Mouse (Mus musculus): ENCODE measurements at regions not wholly inside any gene's neighbourhood (a gene's known extent, or its start where the extent isn't known, plus 50 kb on each side); places are given as distances from the start of the nearest gene placed in this dataset.

- no peaks in the 10 kb centered on the region for H3K36me3 ChIP-seq
- H3K4me2 ChIP-seq (replicated peaks): no peak overlapping the region
- no peak overlapping the region for H3K27ac ChIP-seq (replicated peaks)
- no peak for ATAC-seq (ENCODE audit: low FRiP score, low read depth)
- no peaks in the 10 kb centered on the region for H3K27me3 ChIP-seq
- H3K9me3 ChIP-seq: no peaks in the 10 kb centered on the region
- no peak overlapping the region for H3K9ac ChIP-seq (replicated peaks)
- H3K4me1 ChIP-seq: no peaks in the 10 kb centered on the region
- 70% methylated on average over 9 of the region's 9 CpGs for WGBS
- no peak overlapping the region for H3K4me3 ChIP-seq
Observed at GRCm38 (mm10) chr13:103683169-103683568, 91.2 kb downstream of the Srek1 start.

- ATAC-seq (ENCODE audit: low FRiP score, low read depth): no peak
- Histone ChIP-seq H3K9ac (replicated peaks) (no peak overlapping the region), H3K27ac (replicated peaks) (no peak overlapping the region), H3K27me3 (no peaks in the 10 kb centered on the region), H3K4me2 (replicated peaks) (no peak overlapping the region), H3K9me3 (no peaks in the 10 kb centered on the region), H3K4me1 (peaks cover 7% of the 10 kb centered on the region; the same call in 1 of the 2 replicates), H3K4me3 (no peak overlapping the region), H3K36me3 (no peaks in the 10 kb centered on the region)
- WGBS: 92% methylated on average over 4 of the region's 4 CpGs
Observed at GRCm38 (mm10) chr13:103680740-103681139, 93.7 kb downstream of the Srek1 start.

- Histone ChIP-seq H3K4me1 (peaks cover 7% of the 10 kb centered on the region; the same call in 1 of the 2 replicates), H3K4me2 (replicated peaks) (no peak overlapping the region), H3K36me3 (no peaks in the 10 kb centered on the region), H3K4me3 (no peak overlapping the region), H3K27ac (replicated peaks) (no peak overlapping the region), H3K9ac (replicated peaks) (no peak overlapping the region), H3K27me3 (no peaks in the 10 kb centered on the region), H3K9me3 (no peaks in the 10 kb centered on the region)
- WGBS: 89% methylated on average over 7 of the region's 7 CpGs
- ATAC-seq (ENCODE audit: low FRiP score, low read depth): no peak
Observed at GRCm38 (mm10) chr13:103680052-103680451, 94.4 kb downstream of the Srek1 start.

GRCm38 (mm10) chr13:103676831-103677230 lies 97.6 kb downstream of the Srek1 start:
- Histone ChIP-seq H3K4me2 (replicated peaks) (no peak overlapping the region), H3K27me3 (no peaks in the 10 kb centered on the region), H3K36me3 (no peaks in the 10 kb centered on the region), H3K4me3 (no peak overlapping the region), H3K27ac (replicated peaks) (no peak overlapping the region), H3K9me3 (no peaks in the 10 kb centered on the region), H3K4me1 (peaks cover 7% of the 10 kb centered on the region; the same call in 1 of the 2 replicates), H3K9ac (replicated peaks) (no peak overlapping the region)
- no peak for ATAC-seq (ENCODE audit: low FRiP score, low read depth)
- 58% methylated on average over 13 of the region's 13 CpGs for WGBS

- ATAC-seq (ENCODE audit: low FRiP score, low read depth): no peak
- Histone ChIP-seq H3K4me1 (peaks cover 7% of the 10 kb centered on the region; the same call in 1 of the 2 replicates), H3K27ac (replicated peaks) (no peak overlapping the region), H3K9ac (replicated peaks) (no peak overlapping the region), H3K4me2 (replicated peaks) (no peak overlapping the region), H3K4me3 (no peak overlapping the region), H3K9me3 (no peaks in the 10 kb centered on the region), H3K36me3 (no peaks in the 10 kb centered on the region), H3K27me3 (no peaks in the 10 kb centered on the region)
- WGBS: 82% methylated on average over 5 of the region's 5 CpGs
Observed at GRCm38 (mm10) chr13:103676221-103676620, 98.2 kb downstream of the Srek1 start.

GRCm38 (mm10) chr13:103670611-103671010 lies 103.8 kb downstream of the Srek1 start:
- no peak overlapping the region for H3K27ac ChIP-seq (replicated peaks)
- no peaks in the 10 kb centered on the region for H3K36me3 ChIP-seq
- no peak overlapping the region for H3K4me3 ChIP-seq
- H3K9ac ChIP-seq (replicated peaks): no peak overlapping the region
- no peaks in the 10 kb centered on the region for H3K4me1 ChIP-seq
- no peak overlapping the region for H3K4me2 ChIP-seq (replicated peaks)
- H3K9me3 ChIP-seq: no peaks in the 10 kb centered on the region
- H3K27me3 ChIP-seq: no peaks in the 10 kb centered on the region
- no peak for ATAC-seq (ENCODE audit: low FRiP score, low read depth)

- no peak for ATAC-seq (ENCODE audit: low FRiP score, low read depth)
- H3K27ac ChIP-seq (replicated peaks): no peak overlapping the region
- H3K9ac ChIP-seq (replicated peaks): no peak overlapping the region
- no peak overlapping the region for H3K4me3 ChIP-seq
- H3K36me3 ChIP-seq: no peaks in the 10 kb centered on the region
- H3K4me1 ChIP-seq: no peaks in the 10 kb centered on the region
- WGBS: 93% methylated on average over 4 of the region's 4 CpGs
- no peaks in the 10 kb centered on the region for H3K27me3 ChIP-seq
- H3K4me2 ChIP-seq (replicated peaks): no peak overlapping the region
- no peaks in the 10 kb centered on the region for H3K9me3 ChIP-seq
Observed at GRCm38 (mm10) chr13:103669856-103670255, 104.6 kb downstream of the Srek1 start.

GRCm38 (mm10) chr13:103667749-103668148 lies 106.7 kb downstream of the Srek1 start:
- Histone ChIP-seq H3K4me3 (no peak overlapping the region), H3K4me2 (replicated peaks) (no peak overlapping the region), H3K36me3 (no peaks in the 10 kb centered on the region), H3K27me3 (no peaks in the 10 kb centered on the region), H3K9ac (replicated peaks) (no peak overlapping the region), H3K4me1 (no peaks in the 10 kb centered on the region), H3K27ac (replicated peaks) (no peak overlapping the region), H3K9me3 (no peaks in the 10 kb centered on the region)
- no peak for ATAC-seq (ENCODE audit: low FRiP score, low read depth)
- 88% methylated on average over 2 of the region's 2 CpGs for WGBS

- Histone ChIP-seq H3K4me1 (peaks cover 10% of the 10 kb centered on the region), H3K9ac (replicated peaks) (no peak overlapping the region), H3K9me3 (no peaks in the 10 kb centered on the region), H3K4me2 (replicated peaks) (no peak overlapping the region), H3K27me3 (no peaks in the 10 kb centered on the region), H3K36me3 (no peaks in the 10 kb centered on the region), H3K27ac (replicated peaks) (no peak overlapping the region), H3K4me3 (no peak overlapping the region)
- 20% methylated on average over 11 of the region's 11 CpGs for WGBS
- no peak for ATAC-seq (ENCODE audit: low FRiP score, low read depth)
Observed at GRCm38 (mm10) chr13:103660248-103660996, 114.0 kb downstream of the Srek1 start.

GRCm38 (mm10) chr13:103655966-103656365 lies 118.4 kb downstream of the Srek1 start:
- H3K36me3 ChIP-seq: no peaks in the 10 kb centered on the region
- WGBS: 96% methylated on average over 2 of the region's 2 CpGs
- H3K27ac ChIP-seq (replicated peaks): no peak overlapping the region
- H3K9ac ChIP-seq (replicated peaks): no peak overlapping the region
- no peak for ATAC-seq (ENCODE audit: low FRiP score, low read depth)
- H3K9me3 ChIP-seq: no peaks in the 10 kb centered on the region
- H3K4me3 ChIP-seq: no peak overlapping the region
- H3K4me2 ChIP-seq (replicated peaks): no peak overlapping the region
- no peaks in the 10 kb centered on the region for H3K27me3 ChIP-seq
- peaks cover 10% of the 10 kb centered on the region for H3K4me1 ChIP-seq

- Histone ChIP-seq H3K4me2 (replicated peaks) (no peak overlapping the region), H3K27ac (replicated peaks) (no peak overlapping the region), H3K4me1 (no peaks in the 10 kb centered on the region), H3K4me3 (no peak overlapping the region), H3K9me3 (no peaks in the 10 kb centered on the region), H3K27me3 (no peaks in the 10 kb centered on the region), H3K36me3 (no peaks in the 10 kb centered on the region), H3K9ac (replicated peaks) (no peak overlapping the region)
- no peak for ATAC-seq (ENCODE audit: low FRiP score, low read depth)
- WGBS: 88% methylated on average over 4 of the region's 4 CpGs
Observed at GRCm38 (mm10) chr13:103653216-103653615, 121.2 kb downstream of the Srek1 start.

GRCm38 (mm10) chr13:103649383-103649782 lies 125.0 kb downstream of the Srek1 start:
- ATAC-seq (ENCODE audit: low FRiP score, low read depth): no peak
- Histone ChIP-seq H3K4me1 (peaks cover 3% of the 10 kb centered on the region; the same call in 1 of the 2 replicates), H3K27me3 (no peaks in the 10 kb centered on the region), H3K36me3 (no peaks in the 10 kb centered on the region), H3K4me3 (no peak overlapping the region), H3K9ac (replicated peaks) (no peak overlapping the region), H3K27ac (replicated peaks) (no peak overlapping the region), H3K4me2 (replicated peaks) (no peak overlapping the region), H3K9me3 (no peaks in the 10 kb centered on the region)
- 95% methylated on average over 3 of the region's 3 CpGs for WGBS

GRCm38 (mm10) chr13:103648016-103648415 lies 126.4 kb downstream of the Srek1 start:
- no peak overlapping the region for H3K27ac ChIP-seq (replicated peaks)
- H3K4me3 ChIP-seq: no peak overlapping the region
- 73% methylated on average over 4 of the region's 4 CpGs for WGBS
- no peaks in the 10 kb centered on the region for H3K9me3 ChIP-seq
- H3K27me3 ChIP-seq: no peaks in the 10 kb centered on the region
- H3K9ac ChIP-seq (replicated peaks): no peak overlapping the region
- H3K4me1 ChIP-seq: peaks cover 14% of the 10 kb centered on the region; the same call in 1 of the 2 replicates
- H3K4me2 ChIP-seq (replicated peaks): no peak overlapping the region
- no peak for ATAC-seq (ENCODE audit: low FRiP score, low read depth)
- H3K36me3 ChIP-seq: no peaks in the 10 kb centered on the region
